Mouse (Mus musculus): ENCODE results near the gene Gm20517.
"Not testable (repeated sequence)": the region's sequence is repeated elsewhere in the genome, so short reads cannot be mapped to it uniquely, and the experiment has no call there.

The Gm20517 gene

DNA sequence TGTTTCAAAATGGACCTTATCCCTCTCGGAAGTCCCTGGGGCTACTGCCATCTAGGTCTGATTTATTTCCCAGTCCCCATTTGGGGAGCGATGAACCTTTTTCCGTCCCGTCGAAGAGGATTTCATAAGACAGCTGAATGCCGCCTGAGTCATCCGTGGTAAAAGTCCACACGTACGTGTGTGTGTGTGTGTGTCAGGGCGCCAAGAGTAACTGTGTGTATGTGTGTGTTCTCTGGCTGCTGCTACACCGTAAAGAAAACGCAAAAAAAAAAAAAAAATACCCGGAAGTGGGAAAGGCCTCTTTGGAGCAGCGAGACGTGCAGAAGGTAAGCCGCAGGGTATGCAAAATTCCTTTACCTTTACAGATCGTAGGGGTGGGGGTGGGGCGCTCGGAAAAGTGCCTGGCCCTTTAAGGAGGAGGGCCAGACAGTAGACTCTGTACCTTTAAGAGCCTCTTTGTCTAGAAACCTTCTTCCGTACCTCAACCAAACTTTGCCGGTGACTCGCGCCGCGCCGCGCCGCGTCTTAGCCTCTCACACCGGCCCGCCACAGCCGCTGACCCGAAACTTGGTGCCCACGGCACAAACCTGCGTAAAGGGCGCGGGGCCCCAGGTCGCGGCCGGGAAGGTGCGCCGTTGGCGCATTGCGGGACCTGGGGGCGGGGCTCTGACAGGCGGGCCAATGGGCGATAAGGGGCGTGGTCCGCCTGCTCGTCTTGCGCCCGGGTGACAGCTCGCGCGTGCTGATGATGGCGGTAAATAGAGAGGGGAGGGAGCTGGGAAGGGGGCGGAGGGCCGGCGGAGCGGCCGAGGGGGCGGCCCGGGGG, 17.7 kb downstream of the Gm20517 start:
- DNase-seq, result peak; percentile 95

GRCm38 (mm10) chr17:47629717-47630677, 18.6 kb downstream of the Gm20517 start:
- DNase-seq, result peak; percentile 36

DNA sequence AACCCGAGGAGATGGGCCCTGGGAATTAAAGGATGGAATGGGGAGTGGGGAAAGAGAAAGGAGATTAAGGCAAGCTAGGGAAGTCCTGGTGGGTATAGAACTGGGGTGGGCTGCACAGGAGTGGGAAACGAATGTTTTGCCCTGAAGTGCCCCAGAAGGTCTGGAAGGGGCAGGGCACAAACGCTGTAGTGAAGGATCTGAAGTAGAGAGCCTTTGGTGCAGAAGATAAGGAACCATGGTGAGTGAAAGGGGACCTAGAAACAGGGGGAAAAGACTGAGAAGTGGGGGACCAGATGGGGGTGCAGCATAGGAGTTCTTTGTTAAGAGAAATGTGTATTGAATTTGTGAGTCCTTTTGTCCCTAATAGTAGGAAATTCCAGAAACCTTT, 19.3 kb downstream of the Gm20517 start, which contains the start of gene Usp49:
Usp49 (plus strand) TSS at position 13 of the 388 bp plus-strand sequence.
- no peak for DNase-seq

DNA sequence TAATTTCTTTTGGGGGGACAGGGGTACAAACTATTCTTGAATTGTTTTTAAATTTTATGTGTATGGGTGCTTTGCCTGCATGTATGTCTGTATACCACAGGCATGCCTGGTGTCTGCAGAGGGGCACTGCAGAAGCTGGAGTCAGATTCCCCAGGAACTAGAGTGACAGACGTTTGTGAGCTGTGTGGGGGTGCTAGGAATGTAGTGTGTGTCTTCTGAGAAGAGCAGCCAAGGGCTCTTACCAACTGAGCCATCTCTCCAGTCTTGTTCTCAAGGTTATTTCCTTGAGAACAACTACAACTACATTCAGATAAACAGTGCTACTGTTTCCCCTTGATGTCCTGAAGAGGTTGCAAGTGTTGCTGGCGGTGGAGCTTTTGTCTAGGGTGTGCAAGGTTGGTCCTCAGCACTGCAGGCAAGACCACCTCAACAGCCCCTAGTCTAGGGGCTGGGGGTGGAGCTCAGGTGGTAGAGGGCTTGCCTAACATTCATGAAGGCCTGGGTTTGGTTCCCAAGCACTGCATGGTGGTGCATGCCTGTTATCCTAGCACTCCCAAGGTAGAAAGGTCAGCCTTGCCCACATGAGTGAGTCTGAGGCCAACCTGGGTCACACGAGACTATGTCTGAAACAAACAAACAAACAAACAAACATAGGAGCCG, 20.9 kb downstream of the Gm20517 start:
- no peak for DNase-seq

DNA sequence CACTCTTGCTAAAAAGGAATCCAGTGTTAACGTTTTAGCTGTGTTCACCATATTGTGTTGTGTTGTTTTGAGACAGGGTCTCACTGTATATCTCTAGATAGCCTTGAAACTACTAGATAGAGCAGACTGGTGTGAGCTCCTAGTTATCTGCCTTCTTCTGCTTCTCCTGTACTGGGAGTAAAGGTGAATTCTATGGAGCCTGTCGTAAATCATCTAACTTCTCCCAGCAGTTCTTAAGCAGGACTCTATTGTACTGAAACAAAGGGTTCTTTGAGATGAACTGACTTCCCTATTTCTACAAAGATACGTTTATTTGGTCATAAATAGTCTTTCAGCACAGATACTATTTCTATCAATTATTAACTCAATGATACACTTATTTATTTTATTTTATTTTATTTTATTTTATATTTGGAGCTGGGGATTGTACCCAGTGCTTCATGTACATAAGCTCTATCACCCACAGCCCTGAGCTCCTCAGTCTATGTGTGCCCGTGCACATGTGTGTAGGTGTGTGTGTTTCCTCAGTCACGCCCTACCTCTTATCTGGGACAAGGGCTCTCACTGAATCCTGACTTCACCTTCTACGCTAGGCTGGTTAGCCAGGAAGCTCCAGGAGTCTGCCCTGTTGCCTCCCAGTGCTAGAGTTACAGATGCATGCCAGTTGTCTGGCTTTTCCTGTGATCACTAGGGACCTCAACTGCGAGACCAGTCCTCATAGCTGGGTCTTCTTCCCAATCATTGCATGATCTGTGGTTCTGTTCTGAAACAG, 22.8 kb downstream of the Gm20517 start:
- no peak for DNase-seq

GRCm38 (mm10) chr17:47642992-47643391, 31.6 kb downstream of the Gm20517 start:
- no peak for DNase-seq

DNA sequence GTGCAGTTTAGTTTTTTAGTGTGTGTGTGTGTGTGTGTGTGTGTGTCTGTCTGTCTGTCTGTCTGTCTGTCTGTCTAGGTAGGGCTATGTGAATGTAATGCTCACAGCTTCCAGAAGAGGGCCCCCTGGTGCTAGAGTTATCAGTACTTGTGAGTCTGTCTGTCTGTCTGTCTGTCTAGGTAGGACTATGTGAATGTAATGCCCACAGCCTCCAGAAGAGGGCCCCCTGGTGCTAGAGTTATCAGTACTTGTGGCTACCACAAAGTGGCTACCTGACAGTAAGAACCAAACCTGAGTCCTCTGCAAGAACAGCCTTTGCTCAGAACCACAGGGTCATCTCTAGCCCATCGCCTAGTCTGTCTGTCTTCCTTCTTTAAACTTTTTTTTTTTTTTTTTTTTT, 35.3 kb downstream of the Gm20517 start:
- DNase-seq, result peak; percentile 79

- DNase-seq, result no peak
These were observed 37.6 kb downstream of the Gm20517 start for GRCm38 (mm10) chr17:47648966-47649365.

GRCm38 (mm10) chr17:47651953-47652352, 40.6 kb downstream of the Gm20517 start:
- no peak for DNase-seq

DNA sequence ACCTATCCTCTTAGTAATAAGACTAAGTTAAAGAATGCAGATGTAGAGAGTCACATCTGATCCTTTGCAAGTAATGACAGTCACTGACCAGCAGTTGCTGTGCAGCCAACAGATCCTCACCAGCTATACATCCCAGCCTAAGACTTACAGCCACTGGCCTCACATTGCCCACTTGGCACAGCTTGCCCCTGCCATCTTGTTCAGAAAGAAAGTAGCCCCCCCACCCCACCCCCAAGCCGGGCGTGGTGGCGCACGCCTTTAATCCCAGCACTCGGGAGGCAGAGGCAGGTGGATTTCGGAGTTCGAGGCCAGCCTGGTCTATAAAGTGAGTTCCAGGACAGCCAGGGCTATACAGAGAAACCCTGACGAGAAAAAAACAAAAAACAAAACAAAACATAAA, 43.0 kb downstream of the Gm20517 start:
- DNase-seq, result not testable (repeated sequence)

DNA sequence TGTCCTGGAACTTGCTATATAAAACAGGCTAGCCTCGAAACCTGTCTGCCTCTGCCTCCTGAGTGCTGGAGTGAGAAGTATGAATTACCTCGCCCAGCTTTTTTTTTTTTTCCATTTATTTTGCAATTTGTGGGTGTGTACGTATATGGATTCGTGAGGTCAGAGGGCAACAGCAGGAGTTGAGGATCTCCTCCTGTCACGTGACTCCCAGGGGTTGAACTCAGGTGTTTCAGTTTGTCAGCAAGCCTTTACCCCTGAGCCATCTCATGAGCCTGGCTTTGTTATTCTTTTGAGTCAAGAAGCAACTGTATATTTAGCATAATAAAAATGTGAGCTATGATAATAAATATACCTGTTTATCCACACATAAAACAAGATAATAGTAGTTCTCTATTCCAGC, 44.3 kb downstream of the Gm20517 start:
- no peak for DNase-seq

- no peak for DNase-seq
These were observed 46.5 kb downstream of the Gm20517 start for GRCm38 (mm10) chr17:47657901-47658300.

- DNase-seq, result no peak
These were observed 47.4 kb downstream of the Gm20517 start for GRCm38 (mm10) chr17:47658741-47659243.

- DNase-seq, result no peak
These were observed 51.8 kb downstream of the Gm20517 start for GRCm38 (mm10) chr17:47663009-47663713.

DNA sequence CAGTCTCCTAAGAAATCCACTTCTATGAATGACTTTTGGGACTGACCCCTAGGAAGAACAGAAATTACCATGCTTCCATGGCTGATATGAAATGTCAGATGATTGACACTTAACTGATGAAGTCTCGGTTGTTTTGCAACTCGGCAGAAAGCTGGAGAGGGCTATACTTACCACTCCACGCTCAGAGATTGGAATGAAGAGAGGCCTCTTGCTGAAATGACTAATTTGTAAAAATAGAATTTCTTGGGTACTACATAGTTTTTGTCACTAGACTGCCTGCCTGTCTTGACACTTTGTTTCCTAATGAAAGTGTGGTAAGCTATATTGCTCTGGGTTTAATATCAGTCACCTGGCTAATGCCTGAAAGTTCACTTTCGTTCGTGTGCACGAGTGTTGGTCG, 53.1 kb downstream of the Gm20517 start:
- no peak for DNase-seq

DNA sequence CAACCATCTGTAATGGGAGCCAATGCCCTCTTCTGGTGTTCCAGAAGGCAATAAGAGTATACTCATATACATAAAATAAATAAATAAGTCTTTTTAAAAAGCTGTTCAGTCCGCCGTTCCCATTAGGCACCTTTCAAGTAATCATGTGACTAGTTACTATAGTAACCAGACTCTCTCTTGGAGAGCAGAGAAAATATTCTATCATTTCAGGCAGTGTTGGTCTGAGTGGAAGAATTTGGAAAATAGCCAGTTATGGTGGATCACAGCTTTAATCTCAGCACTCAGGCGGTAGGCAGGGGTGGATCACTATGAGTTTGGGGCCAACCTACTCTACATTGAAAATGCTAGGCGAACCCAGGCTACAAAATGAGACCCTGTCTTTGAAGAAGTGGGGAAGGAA, 57.8 kb downstream of the Gm20517 start:
- DNase-seq, result no peak

DNA sequence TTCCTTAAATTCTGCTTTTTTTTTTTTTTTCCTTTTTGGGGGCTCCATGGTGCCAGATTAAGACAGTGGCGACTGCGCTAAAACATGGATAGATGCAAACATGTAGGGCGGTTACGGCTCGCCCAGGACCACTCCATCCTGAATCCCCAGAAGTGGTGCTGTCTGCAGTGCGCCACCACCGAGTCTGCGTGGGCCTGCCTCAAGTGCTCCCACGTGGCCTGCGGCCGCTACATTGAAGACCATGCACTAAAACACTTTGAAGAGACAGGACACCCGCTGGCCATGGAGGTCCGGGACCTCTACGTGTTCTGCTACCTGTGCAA, 60.6 kb downstream of the Gm20517 start:
- no peak for DNase-seq

GRCm38 (mm10) chr17:47672311-47673111, 61.1 kb downstream of the Gm20517 start:
- peak; percentile 72 for DNase-seq

- DNase-seq, result peak; percentile 82
These were observed 65.2 kb downstream of the Gm20517 start for GRCm38 (mm10) chr17:47676581-47676980.

DNA sequence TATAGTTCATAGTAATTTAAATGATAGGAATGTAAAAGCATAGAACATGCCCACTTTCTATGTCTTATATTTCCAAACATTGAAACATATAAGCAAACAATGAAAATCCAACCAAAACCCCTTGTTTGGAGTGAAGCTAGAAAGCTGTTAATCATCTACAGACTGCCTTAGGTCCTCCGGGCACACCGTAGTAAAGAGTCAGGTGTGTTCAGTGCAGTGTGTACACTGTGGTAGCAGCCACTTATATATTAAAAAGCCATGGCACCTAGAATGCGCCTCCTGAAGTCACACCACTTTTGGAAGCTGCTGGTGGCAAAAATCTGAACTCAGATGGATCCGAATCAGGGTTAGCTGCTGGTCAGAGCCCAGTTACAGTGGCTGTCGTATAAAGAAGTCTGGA, 66.8 kb downstream of the Gm20517 start:
- no peak for DNase-seq

DNA sequence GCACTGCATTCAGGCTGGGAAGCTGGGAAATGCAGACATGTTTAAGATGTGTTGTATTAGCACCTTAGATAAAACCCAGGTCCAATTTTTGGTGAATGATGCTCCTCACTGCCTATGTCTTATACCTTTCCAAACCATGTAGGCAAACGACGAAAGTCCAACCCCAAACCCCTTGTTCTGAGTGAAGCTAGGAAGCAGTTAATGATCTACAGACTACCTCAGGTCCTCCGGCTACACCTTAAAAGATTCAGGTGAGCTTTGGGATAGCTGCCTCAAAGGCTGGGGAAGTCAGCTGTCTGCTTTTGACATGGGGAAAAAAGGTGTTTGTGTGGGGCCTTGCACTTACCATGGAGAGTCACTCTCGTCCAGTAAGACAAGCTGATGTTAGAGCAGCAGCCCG, 67.3 kb downstream of the Gm20517 start:
- DNase-seq, result no peak

Data from kidney, adult 18-20 months (tissue).